24 mouse cellular contexts compared by ENCODE assay signal in the genomic region with DNA sequence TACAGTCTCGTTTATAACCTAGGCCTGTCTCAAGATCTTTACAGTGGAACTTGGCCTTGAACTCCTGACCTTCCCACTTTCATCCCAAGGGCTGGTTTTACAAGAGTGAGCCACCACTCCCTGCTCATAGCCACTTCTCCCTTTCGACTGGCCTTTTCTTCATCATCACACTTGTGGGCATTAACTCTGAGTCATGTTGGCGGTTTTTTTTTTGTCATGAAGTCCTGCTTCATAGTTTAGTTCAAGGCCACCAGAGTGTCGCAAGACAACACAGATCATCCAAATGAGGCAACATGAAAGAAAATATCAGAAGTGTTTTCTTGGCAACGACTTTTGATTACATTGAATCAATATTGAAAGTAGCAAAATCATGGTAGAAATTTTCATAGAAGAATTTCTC.
A peak's percentile ranks its signal among the peaks of the same experiment; 100 is the strongest.
DNase-seq lines count a peak whose midpoint lies in the region; ATAC-seq lines count a peak whose summit lies in the region.
"Had no signal": no experiment of that assay in that cellular context is flagged by ENCODE, and none has a peak within 500 bp of the region (broad histone marks: within the 10 kb centered on the region; RNA-seq: fewer than 3 reads in every experiment).

No protein-coding gene starts in this region.

- WGBS in forebrain, embryonic 14.5 days: 88% methylated on average over 5 of the region's 5 CpGs

- no peak overlapping the region for H3K27ac ChIP-seq in forebrain, embryonic 14.5 days (ENCODE audit: low read depth, low read length)
- H3K27ac ChIP-seq: embryonic facial prominence, embryonic 13.5 days; forebrain, embryonic 15.5 days; heart, embryonic 13.5 days; hindbrain, embryonic 14.5 days; limb, embryonic 15.5 days; lung, embryonic 15.5 days; neural tube, embryonic 13.5 days; stomach, embryonic 15.5 days had no signal

- ATAC-seq in hematopoietic stem cell, adult 5-6 weeks (replicated peaks in 1 of 2; ENCODE audit: insufficient read depth in 1 of 2, low FRiP score in 2 of 2, low TSS enrichment in 1 of 2, low read depth in 1 of 2, poor library complexity in 2 of 2, severe bottlenecking in 2 of 2): peak; percentile 42 to 70; a peak in 2 of 4 replicates
- ATAC-seq in neutrophil, adult 5-6 weeks (ENCODE audit: extremely low read depth, insufficient number of reproducible peaks, low FRiP score, poor library complexity, severe bottlenecking): peak; percentile 88
- ATAC-seq in forebrain, embryonic 14.5 days: no peak
- ATAC-seq: CD4-positive, CD25-positive, alpha-beta regulatory T cell, adult 4 months; forebrain, embryonic 15.5 days; Patski had no signal

- no peaks in the 10 kb centered on the region for H3K36me3 ChIP-seq in forebrain, embryonic 14.5 days (ENCODE audit: control insufficient read depth, insufficient read depth, low read length)
- H3K36me3 ChIP-seq: embryonic facial prominence, embryonic 13.5 days; forebrain, embryonic 15.5 days; heart, embryonic 13.5 days; limb, embryonic 15.5 days; lung, embryonic 15.5 days; neural tube, embryonic 13.5 days; stomach, embryonic 15.5 days had no signal

- H3K4me3 ChIP-seq in forebrain, embryonic 14.5 days (ENCODE audit: low read depth, low read length): no peak overlapping the region
- H3K4me3 ChIP-seq: embryonic facial prominence, embryonic 13.5 days; forebrain, embryonic 15.5 days; heart, embryonic 13.5 days; limb, embryonic 15.5 days; lung, embryonic 15.5 days; neural tube, embryonic 13.5 days; stomach, embryonic 15.5 days had no signal

- H3K4me1 ChIP-seq in forebrain, embryonic 14.5 days (ENCODE audit: control insufficient read depth, insufficient read depth, low read length): peaks cover 7% of the 10 kb centered on the region
- H3K4me1 ChIP-seq: heart, embryonic 13.5 days; limb, embryonic 15.5 days; lung, embryonic 15.5 days; neural tube, embryonic 13.5 days; stomach, embryonic 15.5 days had no signal

- no peaks in the 10 kb centered on the region for H3K9me3 ChIP-seq in forebrain, embryonic 14.5 days (replicated peaks; ENCODE audit: control insufficient read depth, low read length)
- H3K9me3 ChIP-seq: embryonic facial prominence, embryonic 13.5 days; forebrain, embryonic 15.5 days; heart, embryonic 13.5 days; limb, embryonic 15.5 days; lung, embryonic 15.5 days; neural tube, embryonic 13.5 days; stomach, embryonic 15.5 days had no signal

- no peaks in the 10 kb centered on the region for H3K27me3 ChIP-seq in forebrain, embryonic 14.5 days (replicated peaks; ENCODE audit: control insufficient read depth, insufficient read depth, low read length)
- H3K27me3 ChIP-seq: heart, embryonic 13.5 days; lung, embryonic 15.5 days; neural tube, embryonic 13.5 days; stomach, embryonic 15.5 days had no signal

- no peak overlapping the region for H3K4me2 ChIP-seq in forebrain, embryonic 14.5 days (ENCODE audit: low read length)
- H3K4me2 ChIP-seq: embryonic facial prominence, embryonic 13.5 days; forebrain, embryonic 15.5 days; heart, embryonic 13.5 days; hindbrain, embryonic 14.5 days; limb, embryonic 15.5 days; lung, embryonic 15.5 days; midbrain, embryonic 11.5 days; neural tube, embryonic 13.5 days; stomach, embryonic 15.5 days had no signal

- peak; percentile 23 for DNase-seq in lung, postnatal 25 days (ENCODE audit: low spot score)
- DNase-seq in lung, postnatal 14 days: no peak
- peak; percentile 56 for DNase-seq in adrenal gland, postnatal 14 days
- no peak for DNase-seq in layer of hippocampus, adult 11-12 months (ENCODE audit: low spot score)
- DNase-seq in forebrain, embryonic 14.5 days (ENCODE audit: low spot score): no peak
- DNase-seq: cerebellum, adult 9-11 months; gastrocnemius, postnatal 36 days; kidney, adult 9 months; right cerebral cortex, postnatal 14 days; thymus, adult 18-20 months; thymus, postnatal 4 days had no signal

- no peak overlapping the region for H3K9ac ChIP-seq in forebrain, embryonic 14.5 days (ENCODE audit: low read length)
- H3K9ac ChIP-seq: embryonic facial prominence, embryonic 13.5 days; forebrain, embryonic 15.5 days; heart, embryonic 13.5 days; hindbrain, embryonic 14.5 days; limb, embryonic 15.5 days; lung, embryonic 15.5 days; neural tube, embryonic 13.5 days; stomach, embryonic 15.5 days had no signal

Comparison
In these comparisons a context has a peak if more than half of its experiments do, and no peak if none do; other contexts are left out.
1. DNase-seq: peak in lung, postnatal 25 days (single experiment) and adrenal gland, postnatal 14 days (single experiment); none in lung, postnatal 14 days (single experiment), layer of hippocampus, adult 11-12 months (single experiment) and forebrain, embryonic 14.5 days (single experiment).